In the genomic region with DNA sequence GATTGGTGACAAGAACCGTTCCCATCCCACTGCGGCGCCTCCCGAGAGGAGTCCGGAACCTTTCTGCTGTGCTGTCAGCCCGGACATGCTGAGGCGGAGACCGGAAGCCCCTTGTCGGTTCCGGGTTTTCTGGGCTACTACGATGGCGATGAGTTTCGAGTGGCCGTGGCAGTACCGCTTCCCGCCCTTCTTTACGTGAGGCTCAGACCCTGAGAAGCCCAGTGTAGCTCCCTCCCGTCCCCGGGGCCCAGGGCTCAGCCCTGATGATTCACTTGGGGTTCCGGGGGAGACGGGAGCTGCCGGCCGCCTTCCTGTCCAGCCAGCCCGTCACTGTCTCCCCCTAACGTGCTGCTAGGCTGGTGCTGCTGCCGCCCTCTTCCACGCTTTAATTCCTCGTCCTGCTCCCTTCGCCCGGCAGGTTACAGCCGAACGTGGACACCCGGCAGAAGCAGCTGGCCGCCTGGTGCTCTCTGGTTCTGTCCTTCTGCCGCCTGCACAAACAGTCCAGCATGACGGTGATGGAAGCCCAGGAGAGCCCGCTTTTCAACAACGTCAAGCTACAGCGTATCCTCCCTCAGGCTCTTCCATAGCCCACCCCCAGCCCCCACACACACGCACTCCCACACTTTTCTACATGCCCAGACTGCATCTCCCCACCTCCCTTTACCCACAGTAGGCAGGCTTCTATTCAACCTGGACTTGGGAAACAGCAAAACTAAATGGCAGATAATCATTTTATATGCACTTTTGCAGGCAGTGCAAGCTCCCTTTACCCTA, we compare ENCODE assay signal across 8 mouse cellular contexts. TPM values are rescaled to one million over a fixed set of nuclear protein-coding genes. Genes with fewer than 3 reads are reported as not detected.
A peak's percentile ranks its signal among the peaks of the same experiment; 100 is the strongest.
DNase-seq lines count a peak whose midpoint lies in the region; ATAC-seq lines count a peak whose summit lies in the region.

Gene Vps25 (plus strand): TSS at position 95 of the 777 bp plus-strand sequence.

- peak; percentile 82 for ATAC-seq in hindbrain, embryonic 12.5 days (ENCODE audit: low FRiP score)

- peak within 1 kb of the TSS; percentile 86 for H3K27ac ChIP-seq in hindbrain, embryonic 12.5 days

- H3K9ac ChIP-seq in hindbrain, embryonic 12.5 days: peak within 1 kb of the TSS; percentile 86

- under 1% methylated on average over 40 of the region's 40 CpGs for WGBS in hindbrain, embryonic 12.5 days

- no peaks in the 10 kb centered on the region for H3K27me3 ChIP-seq in hindbrain, embryonic 12.5 days

- peak within 1 kb of the TSS; percentile 79 for H3K4me3 ChIP-seq in hindbrain, embryonic 12.5 days

- peaks cover 18% of the 10 kb centered on the region for H3K4me1 ChIP-seq in hindbrain, embryonic 12.5 days

- peaks cover 15% of the 10 kb centered on the region; the same call in 1 of the 2 replicates for H3K36me3 ChIP-seq in hindbrain, embryonic 12.5 days

- H3K4me2 ChIP-seq in hindbrain, embryonic 12.5 days (replicated peaks): peak within 1 kb of the TSS; percentile 94

- DNase-seq in NIH3T3 (ENCODE audit: low read depth): peak; percentile 90
- DNase-seq in cerebellum, postnatal 10 days: peak; percentile 89 to 91
- peak; percentile 69 to 73 for DNase-seq in frontal cortex, postnatal 14 days (ENCODE audit: low spot score in 2 of 2)
- DNase-seq in layer of hippocampus, postnatal 14 days (ENCODE audit: low spot score in 2 of 2): peak; percentile 81 to 86
- peak; percentile 87 for DNase-seq in lung, postnatal 14 days
- DNase-seq in ovary, postnatal 36 days (ENCODE audit: low spot score): peak; percentile 82
- peak; percentile 86 for DNase-seq in thymus, postnatal 14 days

- H3K9me3 ChIP-seq in hindbrain, embryonic 12.5 days (replicated peaks): no peaks in the 10 kb centered on the region

RNA-seq across cellular contexts. Expression of gene Vps25, which starts in this region (rescaled TPM):
- 90.9 and 97.4 TPM in 2 replicates for polyA plus RNA-seq in hindbrain, embryonic 12.5 days (2016; fragmentation: Nextera tagmentation; extraction: Ambion mirVana)
- total RNA-seq in layer of hippocampus, postnatal 14 days (2021): 10 to 100 TPM; 72.3 to 80.9 TPM

Comparison
In these comparisons a context has a peak if more than half of its experiments do, and no peak if none do; other contexts are left out.
1. Peak in every context shown above with its lines: DNase-seq, ATAC-seq, H3K4me3 ChIP-seq and H3K27ac ChIP-seq.